Mouse (Mus musculus): ENCODE measurements at regions not wholly inside any gene's neighbourhood (a gene's known extent, or its start where the extent isn't known, plus 50 kb on each side); places are given as distances from the start of the nearest gene placed in this dataset.
"Not testable (repeated sequence)": the region's sequence is repeated elsewhere in the genome, so short reads cannot be mapped to it uniquely, and the experiment has no call there.

DNA sequence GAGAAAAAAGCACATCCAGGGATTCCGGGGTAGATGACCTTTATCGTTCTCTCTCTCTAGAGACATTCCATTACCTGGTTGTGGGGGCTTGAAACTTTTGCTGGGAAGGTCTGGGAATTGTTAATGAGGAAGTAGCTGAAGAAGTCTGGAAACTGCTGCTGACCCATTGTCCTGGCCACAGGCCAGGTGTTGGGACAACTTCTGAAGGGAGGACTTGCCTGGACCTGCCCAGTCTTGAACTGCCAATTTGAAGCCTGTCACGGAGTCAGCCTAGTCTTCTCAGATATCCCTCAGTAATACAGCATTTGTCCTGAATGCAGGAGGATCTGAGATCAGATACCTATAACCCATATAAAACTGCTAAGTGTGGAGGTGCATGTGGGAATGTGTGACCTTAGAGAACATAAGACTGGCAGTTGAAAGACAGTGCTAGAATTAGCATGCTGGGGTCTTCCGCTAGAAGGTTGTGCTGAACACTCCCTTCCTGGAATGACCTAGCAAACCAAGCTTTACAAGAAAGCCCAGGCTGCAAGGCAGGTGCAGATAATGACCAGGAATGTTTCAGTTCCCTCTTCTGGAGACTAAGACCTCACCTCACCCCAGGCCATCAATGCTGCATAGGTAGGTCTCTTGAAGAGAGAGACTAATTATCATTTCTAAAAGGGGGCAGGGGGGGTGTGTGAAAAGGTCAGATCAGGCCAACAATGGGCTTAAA, 204.7 kb upstream of the Crbn start:
- intact Hi-C loops (cut with DNase I), result no loop called here
- DNase-seq (ENCODE audit: low spot score in 2 of 2), result no peak

DNA sequence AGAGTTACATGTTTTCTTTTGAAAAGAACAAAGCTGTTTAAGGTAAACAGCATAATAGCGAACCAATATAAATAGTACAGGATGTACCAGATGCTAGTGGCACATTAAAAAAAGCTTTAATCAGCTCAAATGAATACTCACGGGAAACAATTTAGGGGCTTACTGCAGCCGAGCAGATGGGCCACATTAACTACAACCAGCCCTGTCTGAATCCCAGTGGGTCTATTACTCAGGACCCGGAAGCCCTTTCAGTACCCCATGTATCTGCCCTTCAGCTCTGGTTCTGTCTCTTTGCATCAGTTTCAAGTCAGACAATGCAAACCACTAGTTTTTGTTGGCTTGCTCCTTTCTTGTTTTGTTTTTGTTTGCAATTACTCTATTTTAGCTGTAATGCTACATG, 210.9 kb upstream of the Crbn start:
- intact Hi-C loops (cut with DNase I), result no loop called here
- no peak for DNase-seq (ENCODE audit: low spot score in 2 of 2)

DNA sequence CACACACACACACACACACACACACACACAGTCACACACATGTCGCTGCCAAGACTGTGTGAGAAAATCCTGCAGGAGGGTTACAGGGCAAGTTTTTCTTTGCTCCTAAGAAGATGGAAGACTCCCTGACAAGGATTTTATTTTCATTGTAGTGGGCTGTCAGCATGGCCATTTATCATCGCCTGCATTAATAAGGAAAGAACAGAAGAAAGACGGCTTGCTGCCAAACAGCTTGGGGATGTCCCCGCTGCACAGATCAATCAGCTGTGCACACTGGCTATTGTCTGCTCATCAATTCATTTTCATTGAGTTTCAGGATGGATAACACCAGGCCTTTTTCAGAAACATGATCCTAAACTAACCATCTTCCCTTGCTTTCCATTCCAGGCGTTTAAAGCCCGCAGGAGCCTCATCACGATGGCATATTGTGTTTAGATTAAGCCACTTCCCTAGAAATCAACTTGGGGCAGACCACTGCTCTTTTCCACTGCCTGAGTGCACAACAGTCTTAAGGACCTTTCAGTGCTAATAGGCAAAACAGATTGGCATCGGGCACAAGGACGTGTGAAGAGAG, 213.1 kb upstream of the Crbn start:
- no peak for DNase-seq (ENCODE audit: low spot score in 2 of 2)
- intact Hi-C loops (cut with DNase I), result no loop called here

DNA sequence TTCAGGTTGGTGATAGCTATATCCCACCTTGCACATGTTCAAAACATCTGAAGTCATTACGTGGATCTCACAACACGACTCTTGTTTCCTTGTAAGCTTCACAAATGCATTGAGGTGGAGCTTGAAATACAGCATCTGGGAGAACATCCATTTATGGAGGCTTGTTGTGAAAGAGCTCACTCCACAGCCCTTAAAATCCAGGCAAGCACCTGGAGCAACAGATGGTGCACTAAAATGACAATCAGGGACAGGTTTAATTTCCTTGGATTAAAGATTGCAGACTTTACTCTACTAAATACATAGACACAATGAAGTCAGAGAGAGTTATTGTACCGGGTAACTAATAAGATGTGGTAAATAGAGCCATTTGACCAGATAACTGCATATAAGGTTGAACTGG, 219.2 kb upstream of the Crbn start:
- intact Hi-C loops (cut with DNase I), result no loop called here
- DNase-seq (ENCODE audit: low spot score in 2 of 2), result no peak

DNA sequence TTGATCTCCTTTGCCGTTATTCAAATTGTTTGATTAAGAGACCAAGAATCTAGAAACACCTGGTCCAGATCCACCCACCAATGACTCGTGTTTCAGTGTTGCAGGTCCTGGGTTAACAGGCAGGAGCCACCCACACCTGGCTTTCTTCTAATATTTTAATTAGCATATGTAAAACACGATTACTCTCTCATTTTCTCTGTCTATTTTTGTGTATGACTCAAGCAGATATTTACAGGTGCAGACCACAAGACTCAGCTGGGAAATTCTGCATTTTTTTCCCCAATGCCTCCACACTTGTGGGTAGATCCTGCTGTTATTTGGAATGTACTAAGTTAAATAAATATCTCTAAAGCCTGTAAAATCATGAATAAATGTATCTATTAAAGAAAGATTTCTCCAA, 245.3 kb upstream of the Crbn start:
- peak; percentile 10 to 18 for DNase-seq (ENCODE audit: low spot score in 2 of 2)
- intact Hi-C loops (cut with DNase I), result no loop called here

DNA sequence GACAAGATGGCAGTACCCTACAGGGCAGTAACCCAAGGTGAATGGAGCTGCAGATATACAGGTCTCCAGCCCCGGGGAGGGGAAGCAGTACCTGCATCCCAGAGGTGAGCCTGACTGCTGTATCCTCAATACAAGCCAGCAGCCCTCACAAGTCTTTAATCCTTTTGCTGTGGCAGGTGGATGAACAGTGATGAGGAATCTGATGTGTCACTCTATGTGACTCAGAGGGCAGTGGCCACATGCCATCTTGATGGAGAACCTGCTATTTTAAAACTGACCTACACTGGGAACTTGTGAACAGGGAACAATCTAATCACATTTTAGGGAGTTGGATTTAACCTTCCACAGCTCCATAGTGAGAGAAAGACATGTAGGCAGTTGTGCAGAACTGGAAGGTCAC, 251.7 kb upstream of the Crbn start:
- intact Hi-C loops (cut with DNase I), result no loop called here

DNA sequence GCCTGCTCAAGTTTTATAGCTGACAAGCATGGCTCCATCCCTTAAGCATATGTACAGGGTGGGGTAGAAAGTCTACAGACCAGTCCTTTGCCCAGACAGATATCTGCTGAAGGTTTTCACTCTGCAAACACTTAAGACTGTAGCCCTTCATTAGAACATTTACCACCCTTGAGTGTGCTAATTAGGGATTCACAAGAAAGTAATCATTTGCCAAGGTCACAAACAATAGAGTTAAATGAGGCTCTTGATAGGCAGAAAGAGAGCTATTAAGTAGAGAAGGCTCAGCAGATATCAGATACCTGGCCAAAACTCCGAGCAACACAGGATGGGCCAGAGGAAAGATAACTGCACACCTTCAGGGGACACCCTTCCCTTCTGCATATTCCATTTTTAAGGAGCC, 252.3 kb upstream of the Crbn start:
- intact Hi-C loops (cut with DNase I), result no loop called here
- no peak for DNase-seq (ENCODE audit: low spot score in 2 of 2)

More for the DNA sequence above, 251.7 kb upstream of the Crbn start:
- DNase-seq (ENCODE audit: low spot score in 2 of 2), result no peak

DNA sequence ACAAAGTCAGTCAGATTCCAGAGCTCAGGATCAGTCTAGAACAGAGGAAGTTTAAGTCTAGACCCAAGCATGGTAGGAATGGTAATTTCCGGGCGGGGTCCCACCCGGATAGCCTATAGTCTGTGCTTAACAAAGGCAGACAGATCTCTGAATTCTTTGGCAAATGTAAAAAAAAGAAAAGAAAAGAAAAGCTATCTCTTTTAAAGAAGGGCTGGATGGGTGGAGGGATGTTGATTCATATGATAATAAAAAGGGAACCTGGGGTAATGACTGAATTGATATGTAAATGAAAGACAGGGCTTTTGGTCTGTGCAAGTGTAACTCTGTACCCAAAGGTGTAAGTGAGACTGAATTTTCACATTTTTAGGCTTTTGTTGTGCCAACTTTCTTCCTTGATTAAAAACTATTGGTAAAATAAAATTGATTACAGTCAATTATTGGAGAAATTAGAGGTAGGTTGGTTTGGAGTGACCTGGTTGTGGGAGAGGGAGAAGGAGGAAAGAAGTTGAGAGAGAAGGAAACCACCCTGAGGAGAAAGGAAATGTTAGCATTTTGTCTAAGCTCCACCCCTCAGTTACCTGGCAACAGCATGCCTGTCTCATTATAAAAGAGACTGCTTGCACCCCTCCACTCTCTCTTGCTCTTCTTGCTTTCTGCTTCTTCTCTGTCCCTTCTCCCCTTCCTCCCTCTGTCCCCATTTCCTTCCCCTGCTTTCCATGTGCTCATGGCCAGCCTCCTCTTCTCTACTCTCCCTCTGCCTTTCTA, 259.3 kb upstream of the Crbn start:
- intact Hi-C loops (cut with DNase I), result no loop called here
- DNase-seq (ENCODE audit: low spot score in 2 of 2), result no peak

DNA sequence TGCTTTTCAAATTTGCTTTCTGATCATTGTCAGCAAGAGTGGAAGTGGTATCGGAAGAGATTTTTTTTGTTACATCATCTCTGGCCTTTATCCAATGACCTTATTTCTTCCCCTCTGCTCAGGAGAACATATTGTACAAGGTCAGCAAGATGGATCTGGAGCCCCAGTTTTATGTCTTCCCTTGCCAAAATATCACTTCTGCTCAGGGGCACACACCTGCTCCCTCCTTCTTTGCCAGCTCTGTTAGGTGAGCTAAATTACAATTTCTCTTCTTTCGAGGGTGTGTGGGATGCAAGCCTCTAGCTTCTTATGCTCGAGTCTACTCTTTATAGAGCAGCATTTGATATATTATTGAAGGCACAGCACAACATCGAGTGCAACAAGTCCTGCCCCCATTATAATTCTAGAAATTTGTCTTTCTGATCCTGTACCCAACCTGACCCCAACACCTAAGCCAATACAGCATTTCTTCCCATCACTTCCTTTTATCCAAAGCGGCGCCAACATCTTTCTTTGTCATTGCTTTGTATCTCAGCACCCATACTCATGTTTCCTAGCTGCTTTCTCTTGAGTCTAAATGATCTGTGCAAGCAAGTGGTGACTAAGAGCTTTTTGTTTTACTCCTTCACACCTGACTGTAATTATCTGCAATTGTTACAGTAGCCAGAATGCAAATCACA, 263.1 kb upstream of the Crbn start:
- no peak for DNase-seq (ENCODE audit: low spot score in 2 of 2)
- intact Hi-C loops (cut with DNase I), result no loop called here

DNA sequence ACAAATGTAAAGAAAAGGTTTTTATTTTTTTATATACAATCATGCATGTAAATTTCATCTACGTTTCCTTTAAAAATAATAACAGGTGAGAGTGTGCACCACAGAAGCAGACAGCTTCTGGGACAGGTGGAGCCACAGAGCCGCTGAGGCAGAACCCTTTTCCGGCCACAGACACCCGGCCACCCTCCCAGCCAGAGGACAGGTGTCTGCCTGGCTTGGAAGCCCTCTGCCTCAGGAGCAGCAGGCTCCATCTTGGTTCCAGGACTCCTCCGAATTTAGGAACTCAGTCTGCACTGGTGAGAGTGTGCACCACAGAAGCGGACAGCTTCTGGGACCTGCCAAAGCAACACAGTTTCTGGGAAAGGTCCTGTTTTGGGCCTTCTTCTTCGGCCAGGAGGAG, 270.6 kb upstream of the Crbn start:
- DNase-seq (ENCODE audit: low spot score in 2 of 2), result no peak
- intact Hi-C loops (cut with DNase I), result no loop called here

DNA sequence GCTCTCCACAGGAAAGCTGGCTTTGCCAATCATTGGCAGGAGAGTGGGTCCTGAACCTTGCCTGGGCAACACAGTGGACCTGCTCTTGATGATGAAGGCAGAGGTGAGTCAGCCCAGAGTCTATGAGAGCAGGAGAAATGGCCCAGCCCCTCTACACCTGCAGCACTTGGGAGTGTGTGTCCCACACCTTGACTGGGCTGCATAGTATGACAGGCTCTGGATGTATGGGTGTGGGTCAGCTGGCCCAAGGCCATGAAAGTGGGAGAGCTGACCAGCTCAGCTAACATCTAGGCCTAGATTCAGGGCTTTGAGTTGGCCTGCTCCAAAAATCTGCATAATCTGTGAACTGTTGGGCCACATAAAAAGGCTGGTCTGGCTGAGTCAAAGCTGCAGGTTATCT, 292.7 kb upstream of the Crbn start:
- DNase-seq (ENCODE audit: low spot score in 2 of 2), result no peak
- intact Hi-C loops (cut with DNase I), result no loop called here

DNA sequence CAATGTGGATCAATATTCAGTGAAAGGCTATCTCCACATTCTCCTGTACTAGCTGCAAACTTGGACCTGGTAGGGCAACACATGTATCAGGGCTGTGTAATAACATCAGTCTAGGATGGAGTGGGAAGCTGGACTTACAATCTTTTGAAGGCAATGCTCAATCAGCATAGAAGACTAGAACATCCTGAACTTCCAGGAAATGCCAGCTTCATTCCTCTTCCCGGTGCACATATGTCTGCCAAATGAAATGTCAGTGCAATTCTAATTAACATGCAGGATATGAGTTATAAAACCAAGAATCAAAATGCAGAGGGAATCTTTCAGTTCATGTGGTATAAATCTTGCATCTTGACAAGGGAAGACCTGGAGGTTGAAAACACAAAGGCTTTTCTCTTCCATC, 328.8 kb upstream of the Crbn start:
- peak; percentile 5 to 27 for DNase-seq (ENCODE audit: low spot score in 2 of 2)
- intact Hi-C loops (cut with DNase I), result no loop called here

DNA sequence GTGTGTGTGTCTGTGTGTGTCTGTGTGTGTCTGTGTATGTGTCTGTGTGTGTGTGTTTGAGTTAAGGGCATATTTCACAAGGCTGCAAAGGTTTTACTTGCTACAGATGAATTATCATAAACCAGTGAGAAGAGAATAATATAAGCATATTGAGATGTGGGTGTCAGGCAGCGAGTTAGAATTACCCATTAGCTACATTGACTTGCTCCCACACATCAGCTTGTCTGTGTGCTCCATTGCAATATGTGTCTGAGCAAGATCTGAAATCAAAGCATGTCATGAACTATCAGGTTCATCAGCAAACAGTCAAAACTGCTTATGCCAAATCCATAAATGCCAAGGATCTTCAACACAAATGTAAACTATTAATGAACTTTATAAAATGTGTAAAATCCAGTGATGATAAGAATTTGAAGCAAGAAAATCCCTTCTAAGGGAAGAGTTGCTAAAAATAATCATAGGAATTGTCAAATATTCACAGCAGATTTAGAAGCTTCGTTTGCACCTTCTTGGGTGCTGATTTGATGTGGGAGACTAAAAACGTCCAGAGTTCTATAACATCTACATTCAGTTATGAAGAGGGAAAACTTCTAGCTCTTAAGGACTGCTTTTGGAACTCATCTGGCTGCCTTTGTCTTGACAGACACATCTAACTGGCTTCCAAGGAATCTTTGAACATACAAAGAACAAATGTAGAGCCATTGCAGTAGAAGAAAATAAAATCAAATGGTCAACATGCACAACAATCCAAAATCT, 361.7 kb upstream of the Lrrn1 start:
- peak; percentile 24 to 47 for DNase-seq (ENCODE audit: low spot score in 2 of 2)
- intact Hi-C loops (cut with DNase I), result loop anchor here (5.0 kb wide), 1 partner anchor 74 kb away; no protein-coding TSS in a partner anchor

DNA sequence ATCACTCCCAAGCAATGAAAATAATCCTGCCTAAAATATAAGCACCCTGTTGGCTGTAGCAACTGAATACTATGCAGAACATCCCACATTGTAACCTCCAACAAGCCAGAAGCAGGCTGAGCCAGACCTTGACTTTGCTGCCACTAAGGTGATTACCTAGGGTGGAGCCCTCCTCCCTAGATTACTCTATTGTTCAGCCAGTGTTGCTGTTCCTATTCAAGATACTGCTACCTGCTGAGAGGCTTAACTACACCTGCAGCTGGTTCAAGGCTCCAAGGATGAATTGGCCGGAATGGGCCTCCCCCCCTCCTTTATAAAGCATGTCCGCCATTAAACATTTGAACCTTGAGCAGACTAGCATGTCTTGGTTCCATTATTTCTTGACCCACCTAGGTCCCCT, 311.3 kb upstream of the Lrrn1 start:
- intact Hi-C loops (cut with DNase I), result no loop called here
- no peak for DNase-seq (ENCODE audit: low spot score in 2 of 2)

DNA sequence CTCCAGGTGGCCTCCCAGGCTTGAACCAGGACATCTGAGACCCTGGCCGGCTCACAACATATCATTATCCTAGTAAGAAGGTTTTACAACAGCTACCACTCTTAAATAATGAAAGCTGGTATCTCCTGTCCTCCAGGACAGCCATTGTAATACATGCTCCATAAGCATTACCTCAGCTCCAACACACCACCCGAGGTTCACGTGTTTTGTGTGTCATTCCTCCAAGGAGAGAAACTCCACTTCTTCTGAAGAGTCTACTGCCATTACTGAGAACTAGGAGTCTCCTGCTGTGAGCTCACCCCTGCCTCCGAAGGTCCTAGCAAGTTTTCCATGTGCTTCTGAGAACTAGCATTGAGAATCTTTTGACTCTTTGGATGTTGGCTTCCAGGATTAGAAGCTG, 310.8 kb upstream of the Lrrn1 start:
- no peak for DNase-seq (ENCODE audit: low spot score in 2 of 2)
- intact Hi-C loops (cut with DNase I), result no loop called here

DNA sequence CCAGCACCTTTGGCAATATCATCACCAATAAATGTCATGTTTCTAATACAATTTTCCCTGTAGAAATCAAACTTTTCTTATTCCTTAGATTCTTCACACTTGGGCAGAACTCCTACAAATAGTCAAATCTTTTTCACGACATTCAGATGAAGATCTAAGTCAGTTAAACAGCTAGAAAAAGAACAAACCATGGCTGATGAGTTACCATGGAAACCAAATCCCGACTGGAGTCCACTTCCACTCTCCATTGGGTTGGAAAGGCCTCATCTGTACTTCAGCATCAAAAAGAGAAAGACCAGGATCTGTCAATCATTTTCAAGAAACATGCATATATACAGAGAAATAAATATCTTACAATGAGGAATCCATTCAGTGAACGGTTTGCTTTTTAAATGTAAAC, 307.0 kb upstream of the Lrrn1 start:
- peak; percentile 24 to 49 for DNase-seq (ENCODE audit: low spot score in 2 of 2)
- intact Hi-C loops (cut with DNase I), result no loop called here

DNA sequence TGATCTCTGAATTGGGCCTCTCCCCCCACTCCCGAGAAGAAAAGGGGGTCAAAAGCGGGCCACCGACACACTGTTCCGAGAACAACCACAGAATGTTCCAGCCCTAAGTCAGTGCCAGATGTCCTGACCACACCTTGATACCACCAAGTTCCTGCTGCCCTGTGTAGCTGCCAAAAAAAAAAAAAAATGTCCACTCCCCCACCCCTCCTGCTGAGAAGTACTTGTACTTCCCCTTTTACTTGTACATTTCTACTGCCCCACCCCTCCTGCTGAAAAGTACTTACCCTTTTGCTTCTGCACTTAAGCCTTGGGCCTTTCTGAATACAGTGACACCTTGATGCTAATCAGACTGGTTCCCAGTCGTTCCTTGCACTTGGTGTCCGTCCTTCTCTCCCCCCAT, 299.7 kb upstream of the Lrrn1 start:
- DNase-seq (ENCODE audit: low spot score in 2 of 2); intact Hi-C loops (cut with DNase I): not testable (repeated sequence)

DNA sequence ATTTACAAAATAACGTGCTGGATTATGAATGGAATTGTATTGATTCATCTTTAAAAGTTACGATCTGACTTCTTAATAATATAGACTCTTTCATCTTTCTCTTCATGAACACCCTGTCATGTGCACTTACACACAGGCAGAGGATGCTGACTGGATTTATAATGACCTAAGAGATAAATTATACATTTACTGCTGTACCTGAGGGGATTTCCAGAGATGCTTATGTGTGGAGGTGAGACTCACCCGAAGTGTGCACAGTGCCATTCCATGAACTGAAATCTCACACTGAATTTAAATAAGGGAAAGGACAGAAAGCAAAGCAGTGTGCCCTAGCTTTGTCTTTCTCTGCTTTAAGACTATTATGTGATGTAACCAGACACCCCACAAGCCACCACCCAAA, 291.9 kb upstream of the Lrrn1 start:
- no peak for DNase-seq (ENCODE audit: low spot score in 2 of 2)
- intact Hi-C loops (cut with DNase I), result no loop called here

DNA sequence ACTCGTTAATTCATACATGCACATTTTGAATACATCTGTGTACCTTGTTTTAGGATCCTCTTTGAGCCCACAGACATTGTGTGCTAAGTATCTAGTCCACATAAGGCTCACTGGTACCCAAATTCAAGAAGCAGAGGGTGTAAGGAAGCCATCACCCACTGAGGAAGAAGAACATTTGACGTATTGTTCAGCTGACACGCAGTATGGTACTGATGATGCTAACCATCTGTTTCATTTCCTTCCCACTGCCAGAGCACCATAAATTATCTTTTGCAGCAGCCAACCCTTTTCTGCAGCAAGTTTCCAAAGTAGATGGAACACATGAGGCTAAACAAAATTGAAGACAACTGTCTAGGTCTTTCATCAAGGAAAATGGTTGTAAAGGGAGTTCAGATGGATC, 285.6 kb upstream of the Lrrn1 start:
- intact Hi-C loops (cut with DNase I), result loop anchor here (5.0 to 10.0 kb wide), 3 partner anchors 77 to 761 kb away; no protein-coding TSS in a partner anchor
- peak in 1 of 2 experiments; percentile 84 for DNase-seq (ENCODE audit: low spot score in 2 of 2)

DNA sequence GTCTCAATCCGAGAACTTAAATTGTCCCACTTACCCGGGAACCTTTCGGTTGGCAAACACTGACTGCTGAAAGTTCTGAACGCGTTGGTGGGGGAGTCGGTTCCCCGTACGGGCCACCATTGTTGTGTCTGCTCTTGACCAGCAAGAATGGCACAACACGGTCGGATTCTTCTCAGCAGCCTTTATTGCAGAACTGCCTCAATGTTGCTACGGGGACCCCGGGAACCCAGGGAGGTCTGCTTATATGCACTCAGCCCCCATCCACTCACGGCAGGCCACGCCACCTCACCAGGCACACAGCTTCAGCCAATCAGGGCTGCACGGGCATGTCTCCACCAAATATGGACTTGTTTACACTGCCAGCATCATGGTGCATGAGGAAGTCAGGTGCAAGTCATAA, 249.2 kb upstream of the Lrrn1 start:
- no peak for DNase-seq (ENCODE audit: low spot score in 2 of 2)
- intact Hi-C loops (cut with DNase I), result no loop called here

All from left cerebral cortex, postnatal 25 days (tissue).